Mouse (Mus musculus) liver, embryonic 14.5 days (tissue): ENCODE measurements at regions not wholly inside any gene's neighbourhood (a gene's known extent, or its start where the extent isn't known, plus 50 kb on each side); places are given as distances from the start of the nearest gene placed in this dataset.

Experiments
- ATAC-seq: fragments of 200-750 bp; cut with Nextera tagmentation; 2 replicates; pipeline ENCODE4 v1.8.0; 2017; ENCODE audit warnings: moderate number of reproducible peaks, mild to moderate bottlenecking, moderate library complexity; ENCODE audit not compliant: insufficient read depth
- DNase-seq, 3 experiments: peaks; one replicate each; pipeline ENCODE4 v3.0.0-alpha.2; 2012 to 2013; ENCODE audit warnings: low read depth in 3 of 3, low spot score in 3 of 3
- H3K27ac ChIP-seq: fragments of 300-500 bp; sonication (generic); 2 replicates; pipeline ENCODE4 v1.5.1; 2014; ENCODE audit warnings: moderate library complexity, mild to moderate bottlenecking, control low read depth, inconsistent platforms
- H3K27me3 ChIP-seq: fragments of 300-500 bp; sonication (generic); 2 replicates; pipeline ENCODE4 v1.6.1; 2014; ENCODE audit warnings: mild to moderate bottlenecking, low read length, moderate library complexity; ENCODE audit not compliant: control insufficient read depth, insufficient read depth
- H3K36me3 ChIP-seq: fragments of 300-500 bp; sonication (generic); replicated peaks from 2 replicates; pipeline ENCODE4 v1.6.1; 2014; ENCODE audit warnings: low read depth; ENCODE audit not compliant: control insufficient read depth, insufficient read depth
- H3K4me1 ChIP-seq, 2 experiments: fragments of 200-500 bp in 1 of 2; fragments of 300-500 bp in 1 of 2; sonication (generic) in 1 of 2; replicated peaks; 2 replicates each; pipeline ENCODE4 v1.6.1; 2012 to 2014; ENCODE audit warnings: antibody characterized with exemption in 1 of 2, inconsistent platforms in 1 of 2, low read length in 1 of 2; ENCODE audit not compliant: control insufficient read depth in 2 of 2, insufficient read depth in 2 of 2
- H3K4me2 ChIP-seq: fragments of 300-500 bp; sonication (generic); 2 replicates; pipeline ENCODE4 v1.6.1; 2014; ENCODE audit warnings: low read depth, mild to moderate bottlenecking, control low read depth, moderate library complexity
- H3K4me3 ChIP-seq, 2 experiments: fragments of 200-500 bp in 1 of 2; fragments of 300-500 bp in 1 of 2; sonication (generic) in 1 of 2; 2 replicates each; pipeline ENCODE4 v1.5.1; 2012 to 2014; ENCODE audit warnings: low read depth in 2 of 2, low read length in 2 of 2, mild to moderate bottlenecking in 2 of 2, control low read depth in 1 of 2, inconsistent platforms in 1 of 2, moderate library complexity in 1 of 2; ENCODE audit not compliant: insufficient read depth in 1 of 2
- H3K9ac ChIP-seq: fragments of 300-500 bp; sonication (generic); replicated peaks from 2 replicates; pipeline ENCODE4 v1.6.1; 2014; ENCODE audit warnings: mild to moderate bottlenecking, control low read depth, moderate library complexity
- H3K9me3 ChIP-seq: fragments of 300-500 bp; sonication (generic); 2 replicates; pipeline ENCODE4 v1.6.1; 2016; ENCODE audit warnings: low read length, mixed read lengths; ENCODE audit not compliant: control insufficient read depth
- CTCF ChIP-seq: IDR thresholded peaks from 2 replicates; pipeline ENCODE4 v1.5.1; 2016; ENCODE audit warnings: antibody characterized with exemption, low read depth, control low read depth
- EP300 ChIP-seq: IDR thresholded peaks from 2 replicates; pipeline ENCODE4 v1.6.1; 2016; ENCODE audit warnings: antibody characterized with exemption, low read depth
- WGBS: fragments of 180-500 bp; shearing (Covaris S2); extraction: QIAGEN DNeasy Blood & Tissue Kit; methylation state at CpG from one replicate; pipeline ENCODE4 v1.1.7; 2014; ENCODE audit not compliant: insufficient replicate concordance; 5-methylcytosine and 5-hydroxymethylcytosine counted together

GRCm38 (mm10) chr12:92152043-92152921, 303.3 kb upstream of the Sel1l start:
- ATAC-seq (no peak), DNase-seq (no peak)
- no peaks in the 10 kb centered on the region for H3K27me3 ChIP-seq
- no peaks in the 10 kb centered on the region for H3K9me3 ChIP-seq
- no peak overlapping the region for H3K4me3 ChIP-seq
- TF ChIP-seq EP300 (no peak), CTCF (no peak)
- WGBS, result 43% methylated on average over 4 of the region's 4 CpGs
- H3K4me2 ChIP-seq, result no peak overlapping the region
- H3K36me3 ChIP-seq, result no peaks in the 10 kb centered on the region
- H3K9ac ChIP-seq, result no peak overlapping the region
- H3K27ac ChIP-seq, result no peak overlapping the region
- H3K4me1 ChIP-seq, result no peaks in the 10 kb centered on the region

- ATAC-seq, result no peak
- H3K9ac ChIP-seq, result no peak overlapping the region
- no peak overlapping the region for H3K4me3 ChIP-seq
- H3K4me2 ChIP-seq, result no peak overlapping the region
- no peak for TF ChIP-seq CTCF
- TF ChIP-seq EP300, result no peak
- no peaks in the 10 kb centered on the region for H3K9me3 ChIP-seq
- H3K4me1 ChIP-seq, result no peaks in the 10 kb centered on the region
- no peaks in the 10 kb centered on the region for H3K36me3 ChIP-seq
- DNase-seq, result no peak
- 66% methylated on average over 4 of the region's 4 CpGs for WGBS
- H3K27ac ChIP-seq, result no peak overlapping the region
- no peaks in the 10 kb centered on the region for H3K27me3 ChIP-seq
Measured at GRCm38 (mm10) chr12:92137539-92137938, 288.6 kb upstream of the Sel1l start.

GRCm38 (mm10) chr12:92127648-92128047, 278.7 kb upstream of the Sel1l start:
- ATAC-seq, result no peak
- Histone ChIP-seq H3K27me3 (no peaks in the 10 kb centered on the region), H3K27ac (no peak overlapping the region), H3K4me2 (no peak overlapping the region), H3K4me1 (no peaks in the 10 kb centered on the region), H3K9me3 (no peaks in the 10 kb centered on the region), H3K9ac (no peak overlapping the region), H3K4me3 (no peak overlapping the region), H3K36me3 (no peaks in the 10 kb centered on the region)
- DNase-seq, result no peak
- WGBS, result 58% methylated on average over 6 of the region's 6 CpGs
- TF ChIP-seq CTCF (no peak), EP300 (no peak)

GRCm38 (mm10) chr12:92120164-92120815, 271.3 kb upstream of the Sel1l start:
- TF ChIP-seq CTCF, result no peak
- TF ChIP-seq EP300, result no peak
- H3K36me3 ChIP-seq, result no peaks in the 10 kb centered on the region
- no peak overlapping the region for H3K4me3 ChIP-seq
- H3K9me3 ChIP-seq, result no peaks in the 10 kb centered on the region
- ATAC-seq (no peak), DNase-seq (no peak)
- no peak overlapping the region for H3K4me2 ChIP-seq
- no peak overlapping the region for H3K27ac ChIP-seq
- 50% methylated on average over 6 of the region's 6 CpGs for WGBS
- no peak overlapping the region for H3K9ac ChIP-seq
- no peaks in the 10 kb centered on the region for H3K27me3 ChIP-seq
- no peaks in the 10 kb centered on the region for H3K4me1 ChIP-seq

GRCm38 (mm10) chr12:92109615-92110014, 260.7 kb upstream of the Sel1l start:
- 41% methylated on average over 3 of the region's 3 CpGs for WGBS
- no peaks in the 10 kb centered on the region for H3K9me3 ChIP-seq
- H3K4me2 ChIP-seq, result no peak overlapping the region
- H3K9ac ChIP-seq, result no peak overlapping the region
- ATAC-seq (no peak), DNase-seq (no peak)
- H3K27me3 ChIP-seq, result no peaks in the 10 kb centered on the region
- no peaks in the 10 kb centered on the region for H3K4me1 ChIP-seq
- H3K36me3 ChIP-seq, result no peaks in the 10 kb centered on the region
- TF ChIP-seq EP300 (no peak), CTCF (no peak)
- H3K27ac ChIP-seq, result no peak overlapping the region
- H3K4me3 ChIP-seq, result no peak overlapping the region
